Mouse (Mus musculus) liver, adult 2 months (tissue): ENCODE results near the gene Gm17359.

Experiments
- CTCF ChIP-seq: fragments of 200-500 bp; IDR thresholded peaks from 2 replicates; pipeline ENCODE4 v1.5.1; 2011; ENCODE audit warnings: low read depth, low read length, control low read depth
- POLR2A ChIP-seq: fragments of 200-500 bp; IDR thresholded peaks from 2 replicates; pipeline ENCODE4 v1.6.1; 2011; ENCODE audit warnings: low read length, control low read depth; ENCODE audit not compliant: insufficient read depth; ENCODE audit errors: extremely low read depth

DNA sequence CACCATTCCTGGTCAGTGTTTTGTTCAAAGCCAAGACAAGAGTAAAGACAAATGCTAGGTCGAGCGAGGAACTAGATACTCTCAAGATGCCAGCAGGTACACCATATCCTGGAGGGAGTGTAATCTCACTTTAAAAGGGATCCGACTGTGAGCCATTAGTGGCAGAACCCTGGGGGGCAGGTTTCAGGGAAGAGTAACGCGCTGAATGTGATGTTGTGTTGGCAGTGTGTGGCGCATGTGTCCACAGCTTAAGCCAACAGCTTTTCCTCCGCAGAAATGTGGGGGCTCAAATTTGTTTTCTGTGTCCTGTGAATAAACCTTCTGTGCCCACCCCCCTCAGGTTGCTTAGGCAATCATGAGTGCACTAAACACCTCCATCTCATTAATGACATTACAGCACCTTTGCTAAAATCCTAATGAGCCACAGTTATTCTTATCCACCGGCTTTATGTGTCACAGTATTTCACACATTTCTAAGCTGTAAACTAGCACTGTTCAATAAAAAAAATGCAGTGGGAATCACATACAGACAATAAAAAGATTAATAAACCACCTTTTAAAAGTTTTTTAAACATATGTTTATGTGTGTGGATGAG, 49.1 kb downstream of the Gm17359 start:
- no peak for TF ChIP-seq CTCF
- no peak for TF ChIP-seq POLR2A
